Mouse (Mus musculus): Measurements from ENCODE around the gene Glipr2.

Gene Glipr2

GRCm38 (mm10) chr4:44004623-44005409 is 47.6 kb downstream of the Glipr2 start:
- no peak for DNase-seq (ENCODE audit: low read depth, low spot score)

GRCm38 (mm10) chr4:44010176-44010575 is 53.0 kb downstream of the Glipr2 start:
- DNase-seq (ENCODE audit: low read depth, low spot score) = peak; percentile 45

GRCm38 (mm10) chr4:44010893-44011292 is 53.7 kb downstream of the Glipr2 start:
- DNase-seq (ENCODE audit: low read depth, low spot score) = no peak

- DNase-seq (ENCODE audit: low read depth, low spot score) = peak; percentile 28
These were observed 54.6 kb downstream of the Glipr2 start for GRCm38 (mm10) chr4:44011799-44012198.

- DNase-seq (ENCODE audit: low read depth, low spot score) = peak; percentile 99
These were observed 55.5 kb downstream of the Glipr2 start for GRCm38 (mm10) chr4:44012376-44013367.

GRCm38 (mm10) chr4:44013391-44014070 is 56.3 kb downstream of the Glipr2 start:
- peak; percentile 56 for DNase-seq (ENCODE audit: low read depth, low spot score)

- no peak for DNase-seq (ENCODE audit: low read depth, low spot score)
These were observed 58.9 kb downstream of the Glipr2 start for GRCm38 (mm10) chr4:44016071-44016470.

GRCm38 (mm10) chr4:44016791-44017190 is 59.6 kb downstream of the Glipr2 start:
- DNase-seq (ENCODE audit: low read depth, low spot score) = no peak

GRCm38 (mm10) chr4:44022323-44022722 is 65.1 kb downstream of the Glipr2 start:
- no peak for DNase-seq (ENCODE audit: low read depth, low spot score)

GRCm38 (mm10) chr4:44022766-44023165 is 65.6 kb downstream of the Glipr2 start:
- DNase-seq (ENCODE audit: low read depth, low spot score) = no peak

- DNase-seq (ENCODE audit: low read depth, low spot score) = no peak
These were observed 66.5 kb downstream of the Glipr2 start for GRCm38 (mm10) chr4:44023681-44024080.

- DNase-seq (ENCODE audit: low read depth, low spot score) = no peak
These were observed 67.0 kb downstream of the Glipr2 start for GRCm38 (mm10) chr4:44024241-44024640.

GRCm38 (mm10) chr4:44025570-44025969 is 68.4 kb downstream of the Glipr2 start:
- no peak for DNase-seq (ENCODE audit: low read depth, low spot score)

Data from R1 (cell line).